Mouse (Mus musculus) hematopoietic stem cell, adult 5-6 weeks (primary cell): ENCODE measurements around the gene 4930404N11Rik. TPM values are rescaled to one million over a fixed set of nuclear protein-coding genes. Genes with fewer than 3 reads are reported as not detected.

Experiments
- ATAC-seq, 2 experiments: fragments of 125-278 bp in 1 of 2; replicated peaks in 1 of 2; 2 replicates each; pipeline ENCODE4 v1.8.0; 2016 to 2017; ENCODE audit warnings: inconsistent platforms in 2 of 2, mild to moderate bottlenecking in 2 of 2, moderate number of reproducible peaks in 2 of 2, low read depth in 1 of 2, moderate TSS enrichment in 1 of 2; ENCODE audit not compliant: low FRiP score in 2 of 2, poor library complexity in 2 of 2, severe bottlenecking in 2 of 2, insufficient read depth in 1 of 2, low TSS enrichment in 1 of 2
- total RNA-seq: library from RNA; stranded (forward); fragments of 172-1452, 232-1000 nt; gene quantifications from 2 replicates; pipeline ENCODE4 v1.2.3, GENCODE M21; 2017

4930404N11Rik gene
- total RNA-seq, 1 experiment from 2014 or later: 1.1 TPM

DNA sequence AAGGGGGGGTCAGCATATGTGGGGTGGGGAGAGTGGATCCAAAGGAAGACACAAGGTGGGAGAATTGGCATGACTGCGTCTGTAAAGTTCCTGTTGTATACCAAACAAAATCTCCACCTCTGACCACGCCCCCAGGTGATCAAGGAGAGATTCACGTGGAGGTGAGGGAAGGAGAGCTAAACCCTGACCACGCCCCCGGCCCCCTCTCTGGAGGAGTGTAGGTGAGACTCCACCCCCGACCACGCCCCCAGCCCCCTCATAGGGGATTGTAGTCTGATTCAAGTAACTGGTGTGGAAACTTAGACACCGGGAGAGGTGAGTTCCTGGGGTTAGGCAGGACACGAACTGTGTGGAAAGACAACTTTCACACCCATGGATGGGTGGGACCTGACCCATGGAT is 38.5 kb upstream of the 4930404N11Rik start:
- ATAC-seq: no peak

DNA sequence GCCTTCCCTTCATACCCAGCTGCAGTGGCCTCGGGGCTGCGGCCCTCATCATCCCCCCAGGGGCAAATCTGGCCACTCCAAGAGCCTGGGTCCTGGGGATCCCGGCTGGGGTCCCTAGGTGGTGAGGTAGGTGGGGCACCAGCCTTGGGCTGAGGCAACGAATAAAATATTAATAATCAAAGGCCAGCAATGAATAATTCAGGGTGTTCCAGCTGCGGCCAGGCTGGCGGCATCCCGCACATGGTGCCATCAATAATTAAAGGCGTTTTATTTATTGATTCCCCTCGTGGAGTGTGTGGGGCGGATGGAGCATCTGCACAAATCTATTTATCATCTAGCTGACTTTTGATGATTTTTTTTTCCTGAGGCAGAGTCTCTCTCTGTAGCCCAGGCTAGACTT is 37.9 kb upstream of the 4930404N11Rik start:
- ATAC-seq: no peak

DNA sequence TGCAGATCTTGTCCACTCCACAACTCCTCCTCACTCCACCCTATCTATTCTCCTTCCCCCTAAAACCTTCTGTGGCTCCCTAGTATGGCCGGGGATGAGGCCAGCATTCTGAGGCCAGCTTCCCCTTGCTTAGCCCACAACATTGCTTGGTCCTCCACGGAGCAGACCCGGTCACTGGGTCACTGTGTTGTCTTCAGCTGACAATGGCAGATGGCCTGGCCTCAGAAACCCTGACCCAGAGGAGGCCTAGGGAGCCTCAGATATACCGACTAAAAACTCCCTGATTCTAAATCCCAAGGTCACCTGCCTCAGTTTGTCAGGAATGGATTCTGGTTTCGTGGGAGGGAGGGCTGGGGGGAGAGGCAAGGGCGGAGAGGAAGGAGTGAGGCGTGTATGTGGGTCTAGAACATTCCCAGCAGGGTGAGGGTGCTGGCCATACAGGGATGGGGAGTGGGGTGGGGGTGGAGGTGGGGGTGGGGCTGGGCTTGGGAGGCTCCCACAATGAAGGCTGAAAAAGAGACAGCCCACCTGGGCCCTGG is 36.7 kb upstream of the 4930404N11Rik start:
- no peak for ATAC-seq

DNA sequence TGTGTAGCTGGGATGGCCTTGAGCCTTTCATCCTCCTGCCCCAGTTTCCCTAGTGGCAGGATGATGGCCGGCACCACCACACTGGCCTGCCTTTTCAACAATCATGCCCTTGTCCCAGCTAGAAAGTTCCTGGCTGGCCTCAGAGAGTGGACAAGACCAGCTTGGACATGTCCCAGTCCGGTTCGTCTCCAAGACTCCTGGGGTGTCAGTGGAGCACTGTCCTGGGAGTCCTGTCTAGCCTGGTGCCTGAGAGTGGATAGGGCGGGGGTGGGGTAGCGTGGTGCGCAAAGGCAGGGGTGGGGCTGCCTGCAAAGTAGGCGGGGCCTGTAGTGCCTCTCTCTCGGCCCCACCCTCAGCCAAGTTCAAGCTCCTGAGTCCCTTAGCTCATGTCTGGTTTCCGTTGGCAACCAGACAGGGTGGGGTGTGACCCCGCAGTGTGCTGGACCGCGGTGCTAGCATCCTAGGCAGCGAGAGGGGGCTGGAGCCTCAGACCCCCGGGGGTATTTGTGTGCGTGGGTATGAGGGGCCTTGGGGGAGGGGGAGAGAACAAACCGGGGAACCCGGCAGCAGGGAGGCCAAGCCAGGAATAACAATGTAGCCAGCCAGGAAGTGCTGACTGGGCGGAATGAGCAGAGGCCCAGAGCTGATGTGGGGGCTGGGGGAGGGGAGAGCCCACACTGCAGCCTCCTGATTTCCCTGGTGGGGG is 36.1 kb upstream of the 4930404N11Rik start:
- peak in 1 of 2 experiments; percentile 14; a peak in 1 of 4 replicates for ATAC-seq

DNA sequence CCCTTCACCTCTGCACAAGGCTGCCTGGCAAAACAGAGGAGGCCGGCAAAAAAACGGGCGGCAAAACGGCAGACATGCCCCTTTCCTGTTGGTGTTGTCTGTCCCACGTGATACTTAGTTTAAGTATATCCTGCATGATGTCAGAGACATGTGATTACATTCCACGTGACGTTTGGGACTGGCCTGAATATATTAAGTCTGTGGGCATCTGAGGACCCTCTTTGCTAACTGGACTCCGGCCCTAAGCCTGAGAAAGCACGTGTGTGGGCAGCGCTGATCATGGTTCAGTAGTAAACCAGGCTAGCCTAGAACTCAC is 35.5 kb upstream of the 4930404N11Rik start:
- no peak for ATAC-seq

DNA sequence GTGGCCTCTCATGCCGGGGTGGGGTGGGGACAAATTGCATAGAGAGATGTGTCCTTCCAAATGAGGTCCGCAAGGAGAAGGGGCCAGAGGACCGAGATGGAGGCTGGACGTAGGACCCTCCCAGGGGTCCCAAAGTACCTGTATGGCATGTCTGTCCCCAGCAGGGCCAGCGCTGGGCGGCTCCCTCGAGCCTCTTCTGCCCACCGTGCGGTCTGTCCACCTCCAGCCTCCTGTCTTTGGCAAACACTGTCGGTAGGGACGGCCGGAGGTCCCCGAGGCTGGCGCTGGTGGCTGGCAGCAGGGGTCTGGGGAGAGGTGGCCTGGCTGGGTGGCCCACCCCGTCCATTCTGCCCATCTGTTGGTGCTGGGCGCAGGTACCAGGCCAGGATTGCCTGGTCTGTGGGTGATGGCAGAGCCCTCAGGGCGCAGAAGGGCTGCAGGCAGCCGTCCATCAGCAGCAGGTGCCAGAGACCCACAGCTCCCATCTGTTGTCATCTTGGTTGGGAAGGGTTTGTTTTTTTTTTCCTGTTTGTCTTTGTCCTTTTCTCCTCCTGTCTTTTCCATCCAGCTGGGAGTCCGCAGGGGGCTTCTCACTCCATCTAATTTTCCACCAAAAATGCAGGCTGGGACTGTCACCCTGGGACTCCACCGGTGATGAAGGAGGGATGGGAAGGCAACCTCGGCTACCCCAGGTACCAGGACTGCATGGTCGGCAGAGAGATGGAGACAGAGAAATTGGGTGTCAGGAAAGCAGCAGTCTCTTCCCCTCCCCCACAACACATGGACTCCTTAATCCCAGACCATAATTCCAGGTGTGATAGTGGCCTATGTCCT is 35.0 kb upstream of the 4930404N11Rik start:
- ATAC-seq: no peak

DNA sequence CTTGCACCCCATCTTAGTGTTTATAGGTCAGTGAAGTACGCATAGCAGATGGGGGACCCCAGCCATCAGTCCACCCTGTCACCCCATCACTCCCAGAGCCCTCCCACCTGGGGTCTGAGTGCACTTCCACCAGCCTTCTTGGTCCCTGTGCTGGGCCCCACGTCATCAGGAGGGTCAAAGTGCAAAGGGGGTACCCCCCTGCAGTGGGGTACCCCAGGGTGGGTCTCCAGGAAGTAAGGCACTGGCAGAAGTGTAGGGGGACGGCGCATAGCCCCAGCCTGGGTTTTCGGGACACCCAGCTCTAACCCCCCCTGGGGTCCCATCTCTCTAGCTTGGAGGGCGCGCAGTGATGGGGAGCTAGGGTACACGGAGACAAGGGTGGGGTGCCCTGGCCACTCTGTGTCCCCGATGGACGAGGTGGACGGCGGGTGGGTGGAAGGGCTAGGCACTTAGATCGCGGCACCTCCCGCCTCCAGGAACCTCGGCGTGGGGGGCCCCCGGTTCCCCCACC is 34.2 kb upstream of the 4930404N11Rik start:
- ATAC-seq: no peak

DNA sequence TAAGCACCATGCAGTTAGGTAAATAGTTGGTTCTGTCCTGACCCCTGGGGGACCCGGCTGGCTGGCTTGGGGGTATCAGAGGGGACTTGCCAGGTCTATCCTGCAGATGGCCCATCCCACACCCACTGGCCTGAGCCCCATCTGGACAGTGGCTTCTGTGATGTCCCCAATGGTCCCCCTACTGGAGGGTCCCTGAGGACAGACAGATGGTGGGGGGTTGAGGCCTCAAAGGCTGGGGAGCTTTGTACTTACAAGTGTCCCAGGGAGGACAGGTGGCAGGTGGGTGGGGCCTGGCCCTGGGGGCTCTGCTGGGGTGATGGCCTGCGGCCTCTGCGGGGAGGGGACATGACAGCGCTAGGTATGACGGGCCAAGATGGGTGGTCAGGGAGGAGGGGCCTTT is 33.7 kb upstream of the 4930404N11Rik start:
- ATAC-seq: no peak

DNA sequence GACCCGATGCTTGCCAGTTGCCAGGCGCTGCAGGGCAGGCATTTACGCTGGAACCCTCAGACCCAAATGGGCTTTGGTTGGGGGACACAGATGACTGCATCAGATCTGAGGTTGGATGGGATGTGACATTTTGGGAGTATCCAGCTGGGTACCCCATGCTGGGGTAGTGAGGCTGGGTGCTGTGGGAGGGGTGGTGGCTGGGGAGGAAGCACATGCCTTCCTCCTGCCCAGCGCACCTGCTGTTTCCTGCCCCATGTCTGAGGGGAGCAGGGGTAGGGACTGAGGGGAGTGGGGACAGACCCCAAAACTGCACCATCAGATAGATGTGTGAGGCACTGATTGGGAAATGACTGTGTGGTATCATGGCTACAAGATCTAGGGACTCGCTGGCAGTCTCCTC is 31.1 kb upstream of the 4930404N11Rik start:
- ATAC-seq: peak in 1 of 2 experiments; percentile 11; a peak in 1 of 4 replicates

DNA sequence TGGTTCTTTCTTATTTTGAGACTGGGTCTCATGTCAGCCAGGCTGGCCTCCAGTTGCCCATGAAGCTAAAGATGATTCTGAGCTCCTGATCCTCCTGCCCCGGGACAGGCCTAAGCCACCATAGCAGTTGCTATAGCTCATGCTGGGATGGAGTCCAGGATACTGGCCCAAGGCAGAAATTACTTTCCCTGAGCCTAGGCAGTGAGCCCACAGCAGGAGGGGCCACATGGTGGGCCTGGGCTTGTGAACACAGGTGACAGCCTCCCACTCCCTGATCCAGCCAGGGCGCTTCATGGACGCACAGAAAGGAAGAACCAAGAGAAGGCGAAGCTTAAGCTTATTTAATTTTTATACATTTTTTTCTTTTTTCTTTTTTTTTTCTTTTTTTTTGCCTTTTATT is 30.2 kb upstream of the 4930404N11Rik start:
- ATAC-seq: no peak

DNA sequence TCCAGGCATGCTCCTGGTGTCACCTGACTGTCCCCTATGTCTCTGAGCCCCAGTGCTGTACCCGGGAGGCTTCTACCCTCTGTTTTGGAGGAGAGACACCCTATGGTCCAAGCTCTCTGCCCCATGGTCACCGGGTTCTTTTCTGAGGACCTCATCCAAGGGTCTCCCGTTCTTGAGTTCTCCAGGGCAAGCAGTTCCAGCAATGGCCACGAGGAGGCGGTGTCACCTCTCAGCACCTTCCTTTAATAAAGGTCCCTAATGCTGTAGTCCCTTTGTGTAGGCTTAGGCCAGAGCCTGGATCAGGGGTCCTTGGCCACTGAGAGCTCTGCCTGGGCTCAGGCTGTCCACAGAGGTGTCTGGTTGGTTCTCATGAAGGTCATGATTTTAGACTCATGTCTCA is 29.5 kb upstream of the 4930404N11Rik start:
- peak; percentile 37 to 46; a peak in 2 of 4 replicates for ATAC-seq

DNA sequence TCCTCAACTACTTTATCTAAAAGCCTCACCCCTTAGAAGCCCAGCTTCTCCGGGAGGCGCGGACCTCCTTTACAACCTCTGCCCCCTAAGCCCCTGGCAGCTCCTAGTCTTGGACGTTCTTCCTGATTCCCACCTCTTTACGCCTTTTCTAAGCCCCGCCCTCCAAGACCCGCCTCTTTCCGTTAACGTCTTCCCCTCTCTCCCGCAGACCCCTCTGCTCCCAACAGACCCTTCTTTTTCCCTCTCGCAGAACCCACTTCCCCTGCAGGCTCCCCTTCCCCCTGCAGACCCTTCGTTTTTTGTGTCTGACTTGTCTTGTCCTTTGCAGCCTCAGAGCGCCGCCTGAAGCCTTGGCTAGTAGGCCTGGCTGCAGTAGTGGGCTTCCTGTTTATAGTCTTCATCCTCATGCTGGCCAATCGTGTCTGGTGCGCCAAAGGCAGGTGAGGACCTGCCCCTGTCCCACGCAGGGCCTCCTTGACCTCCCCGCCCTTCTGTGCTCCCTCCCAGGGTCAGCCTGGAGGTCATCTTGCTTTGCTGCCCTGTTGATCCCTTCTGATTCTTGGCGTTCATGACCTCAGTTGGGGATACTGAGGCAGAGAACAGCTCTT is 27.9 kb upstream of the 4930404N11Rik start:
- peak; percentile 15 to 43; a peak in 3 of 4 replicates for ATAC-seq

DNA sequence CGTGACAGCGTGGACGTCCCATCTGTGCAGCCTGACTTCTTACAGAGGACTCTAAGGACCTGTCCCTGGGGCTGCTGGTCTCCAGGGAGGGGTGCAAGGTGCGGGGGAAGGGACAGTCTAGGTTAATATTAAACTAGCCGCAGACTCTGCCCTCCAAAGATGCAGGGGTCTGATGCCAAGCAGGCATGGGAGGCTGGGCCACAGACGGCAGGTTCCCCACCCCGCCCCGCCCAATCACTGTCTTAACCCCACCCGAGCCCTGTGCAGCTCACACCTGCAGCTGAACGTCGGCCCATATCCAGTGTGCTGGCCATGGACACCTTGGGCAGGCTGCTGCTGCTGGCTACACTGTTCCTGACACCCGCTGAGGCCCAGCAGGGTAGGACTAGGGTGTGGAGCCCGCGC is 27.2 kb upstream of the 4930404N11Rik start, which contains the start of gene Smim24:
TSS of gene Smim24 (plus strand) at position 271 of the 405 bp plus-strand sequence.
- ATAC-seq: no peak

DNA sequence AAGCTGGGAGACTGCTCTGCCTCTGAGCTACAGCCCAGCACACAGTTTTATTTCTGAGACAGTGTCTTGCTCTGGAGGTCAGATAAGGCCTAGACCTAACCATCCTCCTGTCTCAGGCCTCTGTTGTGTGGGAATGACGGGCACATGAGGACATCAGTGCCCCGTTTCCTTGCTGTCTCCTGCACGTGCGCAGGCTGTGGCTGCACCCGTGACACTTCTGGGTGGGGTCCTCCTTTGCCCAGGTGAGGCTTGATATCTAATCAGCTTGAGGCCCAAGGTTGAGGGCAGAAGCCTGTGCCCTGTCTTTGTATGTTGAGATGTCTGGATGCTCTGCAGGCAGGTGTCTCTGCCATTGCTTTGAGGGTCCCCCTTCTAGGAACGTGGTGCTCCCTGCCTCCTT is 26.7 kb upstream of the 4930404N11Rik start:
- no peak for ATAC-seq

DNA sequence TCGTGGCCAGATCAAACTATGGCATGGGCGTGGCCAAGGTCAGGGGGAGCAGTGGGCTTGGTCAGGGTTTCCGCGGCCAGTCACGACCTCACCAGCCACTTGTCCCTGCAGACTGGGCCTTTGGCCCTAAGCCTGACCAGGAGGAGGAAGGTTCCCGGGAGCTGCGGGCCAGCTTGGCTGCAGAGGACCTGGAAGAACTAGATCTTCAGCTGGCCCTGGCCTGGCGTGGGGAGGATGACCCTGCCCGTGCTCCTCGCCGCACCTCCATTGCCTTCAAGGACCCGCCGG is 25.0 kb upstream of the 4930404N11Rik start:
- no peak for ATAC-seq

DNA sequence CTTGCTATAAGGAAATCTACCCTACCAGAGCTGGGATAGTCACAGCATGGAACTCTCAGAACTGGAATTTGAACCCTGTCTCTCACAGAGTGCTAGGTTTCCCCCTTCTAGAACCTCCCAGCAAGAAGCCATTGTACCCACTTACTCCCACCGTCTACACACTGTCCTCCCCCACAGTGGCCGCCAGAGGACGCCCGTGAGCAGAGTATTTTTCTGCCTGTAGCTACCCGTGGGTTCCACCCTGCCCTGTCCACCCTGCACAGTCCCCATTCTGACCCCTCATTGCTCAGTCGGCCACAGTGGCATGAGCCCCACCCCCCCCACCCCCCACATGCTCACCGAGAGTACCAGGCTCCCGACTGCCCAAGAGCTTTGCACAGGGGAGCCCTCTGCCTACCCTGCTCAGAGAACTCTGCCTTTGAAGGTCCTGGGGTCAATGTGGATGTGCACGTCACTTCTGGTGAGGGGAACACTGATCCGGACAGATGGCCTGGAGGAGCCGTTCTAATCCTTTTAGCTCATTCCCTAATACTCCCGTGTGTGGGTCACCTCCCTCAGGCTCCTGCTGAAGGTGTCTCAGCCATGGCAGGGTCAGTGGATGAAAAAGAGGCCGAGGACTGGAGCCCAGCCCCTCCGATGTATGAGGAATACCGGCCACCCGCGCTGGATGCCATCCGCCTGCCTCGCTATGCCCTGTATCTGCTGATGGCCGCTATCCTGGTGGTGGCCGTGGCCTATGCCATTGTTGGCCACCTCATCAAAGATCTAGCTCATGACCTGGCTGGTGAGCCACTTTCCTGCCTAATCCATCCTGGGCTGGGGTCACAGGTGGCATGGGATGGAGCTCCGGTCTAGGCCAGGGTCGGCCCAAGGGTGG is 24.4 kb upstream of the 4930404N11Rik start:
- ATAC-seq: peak; percentile 62 to 65; a peak in 3 of 4 replicates

DNA sequence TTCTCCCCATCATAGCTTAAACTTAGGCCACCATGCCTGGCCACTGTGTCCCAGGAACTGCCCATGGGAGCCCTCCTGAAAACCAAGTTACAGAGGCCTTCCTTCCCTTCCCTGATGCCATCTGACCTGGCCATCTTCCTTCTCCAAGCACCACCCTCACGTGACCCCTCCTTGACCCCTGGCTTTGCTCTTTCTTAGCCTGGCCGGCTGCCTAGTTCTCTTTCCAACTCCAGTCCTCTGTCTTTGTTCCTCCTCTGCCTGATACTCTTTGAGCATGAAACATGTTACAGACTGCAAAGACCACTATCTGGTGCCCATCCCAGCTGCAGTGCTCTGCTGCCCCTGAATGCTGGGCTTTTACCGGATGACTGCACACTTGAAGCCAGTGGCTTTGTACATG is 23.8 kb upstream of the 4930404N11Rik start:
- ATAC-seq: no peak
